Mouse (Mus musculus) CH12.LX (cell line): ENCODE measurements at regions not wholly inside any gene's neighbourhood (a gene's known extent, or its start where the extent isn't known, plus 50 kb on each side); places are given as distances from the start of the nearest gene placed in this dataset.

Source experiments
- DNase-seq: peaks from one replicate; pipeline ENCODE4 v3.0.0-alpha.2; 2013; ENCODE audit errors: extremely low read depth
- H3K27ac ChIP-seq: 2 replicates; pipeline ENCODE4 v1.5.1; 2012; ENCODE audit warnings: low read depth, mild to moderate bottlenecking, control low read depth, moderate library complexity; ENCODE audit not compliant: insufficient read depth
- H3K27me3 ChIP-seq: replicated peaks from 2 replicates; pipeline ENCODE3; 2012; ENCODE audit warnings: inconsistent platforms
- H3K36me3 ChIP-seq, 2 experiments: replicated peaks in 1 of 2; 2 replicates each; pipeline versions ENCODE3 to v1.6.1; 2012; ENCODE audit warnings: inconsistent platforms in 1 of 2, low read length in 1 of 2, mild to moderate bottlenecking in 1 of 2, mixed read lengths in 1 of 2, moderate library complexity in 1 of 2; ENCODE audit not compliant: control insufficient read depth in 1 of 2, insufficient read depth in 1 of 2
- H3K4me1 ChIP-seq, 2 experiments: 2 replicates each; pipeline ENCODE4 v1.6.1; 2012; ENCODE audit warnings: inconsistent platforms in 1 of 2, moderate library complexity in 1 of 2; ENCODE audit not compliant: insufficient read depth in 2 of 2, control insufficient read depth in 1 of 2
- H3K4me2 ChIP-seq: 2 replicates; pipeline ENCODE4 v1.6.1; 2012; ENCODE audit warnings: low read depth, mild to moderate bottlenecking, control low read depth; ENCODE audit not compliant: poor library complexity, insufficient read depth, severe bottlenecking
- H3K4me3 ChIP-seq, 3 experiments: fragments of 150-350 bp in 1 of 3; sonication (generic) in 1 of 3; replicated peaks in 1 of 3; 2 replicates each; pipeline versions ENCODE3 to v1.5.1; 2011 to 2012; ENCODE audit warnings: low read depth in 2 of 3, low read length in 2 of 3, mild to moderate bottlenecking in 2 of 3, moderate library complexity in 2 of 3, control low read depth in 1 of 3, improper control_type of control experiment in 1 of 3, inconsistent platforms in 1 of 3, mixed read lengths in 1 of 3; ENCODE audit not compliant: poor library complexity in 1 of 3
- H3K79me2 ChIP-seq: replicated peaks from 2 replicates; pipeline ENCODE4 v1.6.1; 2012; ENCODE audit warnings: mild to moderate bottlenecking, moderate library complexity; ENCODE audit not compliant: control insufficient read depth, poor library complexity, insufficient read depth, severe bottlenecking; ENCODE audit errors: extremely low read depth
- H3K9ac ChIP-seq: 2 replicates; pipeline ENCODE4 v1.6.1; 2012; ENCODE audit warnings: low read depth, mild to moderate bottlenecking, control low read depth, moderate library complexity; ENCODE audit not compliant: insufficient read depth
- H3K9me3 ChIP-seq: replicated peaks from 2 replicates; pipeline ENCODE3; 2012; ENCODE audit warnings: low read length, inconsistent platforms, mixed read lengths
- BHLHE40 ChIP-seq: IDR thresholded peaks from 2 replicates; pipeline ENCODE4 v1.6.1; 2011; ENCODE audit warnings: mild to moderate bottlenecking, low read depth, low read length, improper control_type of control experiment
- CTCF ChIP-seq, 2 experiments: IDR thresholded peaks in 1 of 2; conservative IDR thresholded peaks in 1 of 2; 2 replicates each; pipeline ENCODE4 v1.5.1; 2011 to 2012; ENCODE audit warnings: low read depth in 2 of 2, low read length in 2 of 2, improper control_type of control experiment in 1 of 2, inconsistent platforms in 1 of 2, mild to moderate bottlenecking in 1 of 2, moderate library complexity in 1 of 2
- ETS1 ChIP-seq: conservative IDR thresholded peaks from 2 replicates; pipeline ENCODE4 v1.6.1; 2012; ENCODE audit warnings: low read depth, mild to moderate bottlenecking, inconsistent platforms, low read length, improper control_type of control experiment, moderate library complexity
- GABPA ChIP-seq: IDR thresholded peaks from 2 replicates; pipeline ENCODE4 v1.6.1; 2012; ENCODE audit warnings: low read depth, low read length, improper control_type of control experiment, inconsistent platforms; ENCODE audit not compliant: insufficient replicate concordance
- HCFC1 ChIP-seq: IDR thresholded peaks from 2 replicates; pipeline ENCODE4 v1.6.1; 2012; ENCODE audit warnings: low read depth, mild to moderate bottlenecking, inconsistent platforms, low read length, improper control_type of control experiment
- JUN ChIP-seq: IDR thresholded peaks from 2 replicates; pipeline ENCODE4 v1.6.1; 2011; ENCODE audit warnings: low read depth, mild to moderate bottlenecking, low read length, improper control_type of control experiment, moderate library complexity; ENCODE audit not compliant: insufficient read depth
- MAFK ChIP-seq: IDR thresholded peaks from 2 replicates; pipeline ENCODE4 v1.6.1; 2011; ENCODE audit warnings: low read length, improper control_type of control experiment; ENCODE audit not compliant: insufficient replicate concordance
- MAX ChIP-seq: IDR thresholded peaks from 2 replicates; pipeline ENCODE4 v1.6.1; 2011; ENCODE audit warnings: low read length, improper control_type of control experiment
- MEF2A ChIP-seq: IDR thresholded peaks from 2 replicates; pipeline ENCODE4 v1.6.1; 2014; ENCODE audit warnings: low read depth, mild to moderate bottlenecking, inconsistent platforms, low read length, improper control_type of control experiment, borderline replicate concordance
- MXI1 ChIP-seq: IDR thresholded peaks from 2 replicates; pipeline ENCODE4 v1.6.1; 2011; ENCODE audit warnings: mild to moderate bottlenecking, low read depth, low read length, improper control_type of control experiment
- NELFE ChIP-seq: IDR thresholded peaks from 2 replicates; pipeline ENCODE4 v1.6.1; 2011; ENCODE audit warnings: low read depth, low read length, improper control_type of control experiment
- PAX5 ChIP-seq: IDR thresholded peaks from 2 replicates; pipeline ENCODE4 v1.6.1; 2012; ENCODE audit warnings: low read length, inconsistent platforms, mixed read lengths
- POLR2A ChIP-seq: IDR thresholded peaks from 2 replicates; pipeline ENCODE4 v1.6.1; 2011; ENCODE audit warnings: low read depth, mild to moderate bottlenecking, improper control_type of control experiment, low read length
- RAD21 ChIP-seq: IDR thresholded peaks from 2 replicates; pipeline ENCODE4 v1.6.1; 2011; ENCODE audit warnings: low read depth, mild to moderate bottlenecking, low read length, improper control_type of control experiment, moderate library complexity
- TBP ChIP-seq: conservative IDR thresholded peaks from 2 replicates; pipeline ENCODE4 v1.6.1; 2011; ENCODE audit warnings: low read depth, low read length, improper control_type of control experiment
- UBTF ChIP-seq: IDR thresholded peaks from 2 replicates; pipeline ENCODE4 v1.6.1; 2012; ENCODE audit warnings: low read depth, mild to moderate bottlenecking, inconsistent platforms, low read length, improper control_type of control experiment, moderate library complexity
- ZKSCAN1 ChIP-seq: IDR thresholded peaks from 2 replicates; pipeline ENCODE4 v1.6.1; 2012; ENCODE audit warnings: low read depth, inconsistent platforms, low read length, improper control_type of control experiment, borderline replicate concordance
- ZMIZ1 ChIP-seq: IDR thresholded peaks from 2 replicates; pipeline ENCODE4 v1.6.1; 2012; ENCODE audit warnings: low read depth, mild to moderate bottlenecking, inconsistent platforms, low read length, improper control_type of control experiment
- ZNF384 ChIP-seq: IDR thresholded peaks from 2 replicates; pipeline ENCODE4 v1.6.1; 2012; ENCODE audit warnings: low read depth, low read length, improper control_type of control experiment, inconsistent platforms
- dilution Hi-C: fragments of 300-500 bp; cut with MboI; formaldehyde crosslinking; loops from 2 replicates; pipeline ENCODE4 v1.14.3; 2020; ENCODE audit warnings: low sequenced_read_pairs; ENCODE audit not compliant: extremely low pct_unique_long_range_greater_than_20kb, extremely low pct_ligation_motif_present
- in situ Hi-C: fragments of 300-500 bp; cut with MboI; formaldehyde crosslinking; loops from 3 replicates; pipeline ENCODE4 v1.14.3; 2019; ENCODE audit warnings: low sequenced_read_pairs, low pct_ligation_motif_present, low pct_unique_long_range_greater_than_20kb, mixed read lengths

DNA sequence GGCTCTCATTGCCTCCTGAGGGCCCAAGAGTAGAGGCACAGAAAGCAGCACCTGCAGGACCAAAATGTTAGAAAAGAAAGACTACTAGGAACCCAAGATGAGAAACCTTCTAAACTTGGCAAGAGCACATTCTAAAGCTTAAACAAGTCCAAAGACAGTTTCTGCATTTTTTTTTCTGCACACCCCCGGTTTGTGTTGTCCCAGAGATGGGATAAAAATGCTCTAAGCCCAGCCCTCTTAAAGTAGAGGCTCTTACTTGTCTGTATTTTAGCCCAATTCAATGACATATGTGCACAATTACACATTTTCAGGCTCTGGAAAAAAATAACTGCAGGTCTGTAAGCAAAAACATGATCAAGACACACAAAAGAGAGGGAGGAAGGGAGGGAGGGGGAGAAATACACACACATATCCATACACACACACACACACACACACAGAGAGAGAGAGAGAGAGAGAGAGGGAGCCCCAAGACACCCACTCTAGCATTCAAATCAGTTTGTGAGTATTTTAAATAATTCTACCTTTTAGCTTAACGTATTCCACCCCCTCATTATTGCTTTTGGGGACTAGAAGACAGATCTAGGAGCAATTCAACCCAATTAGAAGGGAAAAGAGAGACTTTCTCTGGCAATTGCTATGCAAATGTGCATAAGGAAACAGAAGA lies 449.9 kb downstream of the Otol1 start:
- in situ Hi-C loops, result no loop called here
- TF ChIP-seq ZMIZ1 (no peak), ZNF384 (no peak), MAFK (no peak), UBTF (no peak), JUN (no peak), NELFE (no peak), RAD21 (no peak), TBP (no peak), MXI1 (no peak)

DNA sequence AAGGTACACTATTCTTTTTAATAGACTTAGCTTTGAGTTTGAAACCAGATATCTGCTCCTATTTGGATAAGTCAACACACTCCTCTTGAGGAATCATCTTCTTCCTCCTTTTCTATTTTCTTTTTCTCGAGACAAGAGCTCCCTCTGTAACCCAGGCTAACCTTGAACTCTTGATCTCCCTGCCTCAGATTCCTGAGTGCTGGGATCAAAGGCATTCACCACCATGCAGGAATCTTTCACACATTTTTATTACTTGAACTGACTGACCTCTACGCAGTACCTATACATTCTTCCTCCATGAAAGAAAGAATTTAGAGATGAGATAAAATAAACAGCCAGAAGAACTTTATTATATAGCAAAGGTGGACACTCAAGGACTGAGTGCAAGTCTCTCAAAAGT lies 453.4 kb downstream of the Otol1 start:
- Histone ChIP-seq H3K27ac (no peak overlapping the region), H3K79me2 (no peaks in the 10 kb centered on the region), H3K36me3 (no peaks in the 10 kb centered on the region), H3K4me3 (no peak overlapping the region), H3K9ac (no peak overlapping the region), H3K4me2 (no peak overlapping the region), H3K27me3 (no peaks in the 10 kb centered on the region), H3K9me3 (no peaks in the 10 kb centered on the region), H3K4me1 (peaks cover 3 to 9% of the 10 kb centered on the region in 2 experiments; a peak in 3 of 4 replicates)
- TF ChIP-seq CTCF (conservative IDR thresholded peaks at IDR 0.05 in 1 of 2, IDR thresholded peaks at IDR 0.05 in 1 of 2; ENCODE audit: low read depth in 2 of 2, low read length in 2 of 2), result no peak
- TF ChIP-seq ZNF384, result no peak
- TF ChIP-seq HCFC1, result no peak
- no peak for TF ChIP-seq POLR2A
- TF ChIP-seq MEF2A, result no peak
- TF ChIP-seq ZKSCAN1, result no peak
- no peak for TF ChIP-seq GABPA
- no peak for TF ChIP-seq PAX5
- TF ChIP-seq ETS1, result no peak
- TF ChIP-seq TBP, result no peak
- TF ChIP-seq MAX, result no peak
- no peak for TF ChIP-seq BHLHE40
- dilution Hi-C loops, result no loop called here
- DNase-seq, result no peak
- in situ Hi-C loops, result no loop called here

More for the DNA sequence above, 449.9 kb downstream of the Otol1 start:
- H3K36me3 ChIP-seq, result no peaks in the 10 kb centered on the region
- H3K9ac ChIP-seq, result no peak overlapping the region
- no peaks in the 10 kb centered on the region for H3K9me3 ChIP-seq
- DNase-seq, result no peak
- H3K4me2 ChIP-seq, result no peak overlapping the region
- no peaks in the 10 kb centered on the region for H3K79me2 ChIP-seq
- dilution Hi-C loops, result no loop called here
- H3K27ac ChIP-seq, result no peak overlapping the region
- no peaks in the 10 kb centered on the region for H3K27me3 ChIP-seq
- H3K4me1 ChIP-seq, result peaks cover 3 to 6% of the 10 kb centered on the region in 2 experiments; a peak in 3 of 4 replicates
- no peak overlapping the region for H3K4me3 ChIP-seq
